Mouse (Mus musculus) macrophage (primary cell): ENCODE data around the gene Tmem38a. TPM values are rescaled to one million over a fixed set of nuclear protein-coding genes. Genes with fewer than 3 reads are reported as not detected.

Experiments
- H3K27ac ChIP-seq: fragments of 350-480 bp; formaldehyde crosslinking; 2 replicates; pipeline ENCODE4 v1.9.0; 2021
- H3K36me3 ChIP-seq: fragments of 350-480 bp; formaldehyde crosslinking; 2 replicates; pipeline ENCODE4 v1.9.0; 2021; ENCODE audit errors: inconsistent target
- H3K4me3 ChIP-seq: fragments of 350-480 bp; formaldehyde crosslinking; 2 replicates; pipeline ENCODE4 v1.9.0; 2021; ENCODE audit errors: inconsistent target
- H3K79me2 ChIP-seq: fragments of 350-480 bp; formaldehyde crosslinking; 2 replicates; pipeline ENCODE4 v1.9.0; 2021; ENCODE audit errors: inconsistent target
- WGBS: methylation state at CpG from one replicate; pipeline ENCODE4 v1.1.7; 2026; ENCODE audit warnings: inconsistent platforms; ENCODE audit not compliant: missing documents; 5-methylcytosine and 5-hydroxymethylcytosine counted together
- polyA plus RNA-seq: library from polyadenylated mRNA; stranded (reverse); fragments of 250-400 nt; gene quantifications from 3 replicates; pipeline ENCODE4 v1.2.4, GENCODE M21; 2018; ENCODE audit warnings: inconsistent platforms

Gene Tmem38a
- polyA plus RNA-seq, 1 experiment from 2014 or later: 2.2 TPM

DNA sequence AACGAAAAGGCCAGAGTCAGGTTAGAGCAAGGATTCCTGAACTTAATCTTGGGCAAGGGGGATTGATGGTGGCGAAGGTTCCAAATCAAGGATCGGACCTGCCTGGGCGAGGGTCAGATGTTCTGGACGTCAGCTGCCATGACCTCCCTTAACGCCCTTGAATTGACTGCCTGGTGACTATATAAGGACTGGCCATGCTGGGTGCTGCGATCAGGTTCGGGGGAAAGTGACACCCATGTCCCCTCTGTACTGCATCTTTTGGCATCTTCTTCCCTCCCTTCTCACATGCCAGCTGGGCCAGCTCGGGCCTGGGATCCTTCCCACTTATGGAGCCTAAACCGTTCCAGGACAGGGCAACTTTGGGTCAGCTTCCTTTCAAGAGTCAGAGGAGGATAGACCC lies 652 bp downstream of the Tmem38a start:
- peaks cover 17% of the 10 kb centered on the region; the same call in 1 of the 2 replicates for H3K36me3 ChIP-seq
- H3K27ac ChIP-seq: no peak overlapping the region
- 41% methylated on average over 10 of the region's 10 CpGs for WGBS
- H3K4me3 ChIP-seq: peak overlapping the region; percentile 79
- peaks cover 27% of the 10 kb centered on the region for H3K79me2 ChIP-seq

DNA sequence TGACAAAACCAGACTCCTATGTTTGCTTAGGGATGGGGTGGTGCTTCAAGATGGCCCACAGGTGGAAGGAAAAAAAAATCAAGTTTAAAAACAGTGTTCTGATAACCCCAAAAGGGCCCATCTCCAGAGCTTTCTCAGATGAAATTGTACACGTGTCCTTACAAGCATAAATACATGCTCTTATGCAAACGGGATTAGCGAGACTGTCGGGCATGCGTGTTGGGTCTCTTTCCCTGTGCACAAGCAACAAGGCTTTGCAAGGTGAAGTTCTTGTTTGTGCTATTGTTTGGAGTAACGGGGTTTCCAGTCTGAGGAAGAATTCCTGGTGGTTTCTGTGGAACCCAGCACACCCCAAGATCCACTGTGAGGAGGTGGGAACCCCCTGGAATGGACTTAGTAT lies 1.6 kb downstream of the Tmem38a start:
- Histone ChIP-seq H3K79me2 (peaks cover 21% of the 10 kb centered on the region), H3K4me3 (no peak overlapping the region), H3K27ac (no peak overlapping the region), H3K36me3 (peaks cover 7% of the 10 kb centered on the region; the same call in 1 of the 2 replicates)
- 95% methylated on average over 6 of the region's 6 CpGs for WGBS

DNA sequence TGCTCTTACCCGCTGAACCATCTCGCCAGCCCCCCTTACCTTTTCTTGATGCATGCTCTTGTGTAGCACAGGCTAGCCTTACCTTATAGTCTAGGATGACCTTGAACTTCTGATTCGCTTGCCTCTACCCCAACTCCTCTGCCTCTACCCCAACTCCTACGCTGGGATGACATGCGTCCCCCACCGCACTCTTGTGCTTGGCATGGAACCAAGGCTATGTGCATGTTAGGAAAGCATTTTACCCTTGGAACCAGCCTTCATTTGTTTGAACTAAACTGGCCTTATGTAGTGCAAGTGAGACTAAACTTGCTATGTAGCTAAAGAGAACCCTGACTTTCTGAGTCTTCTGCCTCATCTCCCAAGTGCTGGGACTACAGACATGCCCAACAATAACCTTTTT lies 4.1 kb downstream of the Tmem38a start:
- Histone ChIP-seq H3K79me2 (no peaks in the 10 kb centered on the region), H3K36me3 (no peaks in the 10 kb centered on the region), H3K27ac (no peak overlapping the region), H3K4me3 (no peak overlapping the region)
- WGBS: 98% methylated on average over 6 of the region's 6 CpGs

DNA sequence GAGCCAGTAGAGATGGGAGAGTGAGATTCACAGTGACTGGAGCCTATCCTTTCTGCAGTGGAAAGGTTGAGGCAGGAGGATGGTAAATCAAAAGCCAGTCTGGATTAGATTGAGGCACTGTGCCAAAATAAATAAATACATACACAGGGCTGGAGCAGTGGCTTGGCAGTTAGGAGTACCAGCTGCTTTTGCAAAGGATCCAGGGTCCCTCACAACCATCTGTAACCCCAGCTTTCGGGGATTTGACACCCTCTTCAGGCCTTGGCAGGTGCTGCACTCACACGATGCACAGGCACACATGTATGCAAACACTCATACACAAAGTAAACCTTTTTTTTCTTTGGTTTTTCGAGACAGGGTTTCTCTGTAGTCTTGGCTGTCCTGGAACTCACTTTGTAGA lies 5.4 kb downstream of the Tmem38a start:
- WGBS: 100% methylated on average over 3 of the region's 3 CpGs
- Histone ChIP-seq H3K27ac (no peak overlapping the region), H3K36me3 (no peaks in the 10 kb centered on the region), H3K79me2 (no peaks in the 10 kb centered on the region), H3K4me3 (no peak overlapping the region)

DNA sequence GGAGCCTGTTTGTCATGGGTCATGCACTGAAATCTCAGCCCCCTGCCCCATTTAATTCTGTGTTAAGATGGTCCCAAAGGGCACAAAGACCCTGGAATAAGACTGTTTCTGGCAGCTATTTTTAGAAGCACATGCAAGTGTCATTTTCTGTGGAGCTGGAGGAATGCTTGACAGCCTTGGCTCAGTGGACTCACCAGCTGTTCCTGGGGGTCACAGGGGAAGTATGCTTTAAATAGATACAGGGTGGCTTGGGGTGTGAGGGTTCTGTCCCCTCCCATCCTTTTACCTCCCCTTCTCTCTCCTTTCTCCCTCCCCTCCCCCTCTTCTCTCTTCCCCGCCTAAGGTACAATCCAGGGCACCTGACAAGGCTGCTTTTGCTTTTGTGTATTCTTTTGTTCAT lies 6.1 kb downstream of the Tmem38a start:
- H3K4me3 ChIP-seq: no peak overlapping the region
- H3K79me2 ChIP-seq: no peaks in the 10 kb centered on the region
- H3K27ac ChIP-seq: no peak overlapping the region
- WGBS: 100% methylated on average over 1 of the region's 1 CpGs
- no peaks in the 10 kb centered on the region for H3K36me3 ChIP-seq

DNA sequence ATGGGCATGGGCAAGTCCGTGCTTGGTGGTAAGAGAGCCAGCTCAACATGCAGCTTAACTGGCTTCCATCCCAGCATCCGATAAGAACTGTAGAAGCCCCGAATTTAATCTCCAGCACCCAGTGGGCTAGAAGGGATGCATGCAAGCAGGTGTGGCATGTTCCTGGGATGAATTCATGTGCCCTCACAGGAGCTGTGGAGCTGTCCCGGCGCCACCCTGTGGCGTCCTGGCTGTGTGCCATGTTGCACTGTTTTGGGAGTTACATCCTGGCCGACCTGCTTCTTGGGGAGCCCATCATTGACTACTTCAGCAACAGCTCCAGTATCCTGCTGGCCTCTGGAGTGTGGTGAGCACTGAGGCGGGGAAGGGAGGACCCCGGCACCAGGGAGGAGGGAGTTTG lies 7.5 kb downstream of the Tmem38a start:
- WGBS: 86% methylated on average over 9 of the region's 9 CpGs
- Histone ChIP-seq H3K79me2 (no peaks in the 10 kb centered on the region), H3K36me3 (no peaks in the 10 kb centered on the region), H3K4me3 (no peak overlapping the region), H3K27ac (no peak overlapping the region)

DNA sequence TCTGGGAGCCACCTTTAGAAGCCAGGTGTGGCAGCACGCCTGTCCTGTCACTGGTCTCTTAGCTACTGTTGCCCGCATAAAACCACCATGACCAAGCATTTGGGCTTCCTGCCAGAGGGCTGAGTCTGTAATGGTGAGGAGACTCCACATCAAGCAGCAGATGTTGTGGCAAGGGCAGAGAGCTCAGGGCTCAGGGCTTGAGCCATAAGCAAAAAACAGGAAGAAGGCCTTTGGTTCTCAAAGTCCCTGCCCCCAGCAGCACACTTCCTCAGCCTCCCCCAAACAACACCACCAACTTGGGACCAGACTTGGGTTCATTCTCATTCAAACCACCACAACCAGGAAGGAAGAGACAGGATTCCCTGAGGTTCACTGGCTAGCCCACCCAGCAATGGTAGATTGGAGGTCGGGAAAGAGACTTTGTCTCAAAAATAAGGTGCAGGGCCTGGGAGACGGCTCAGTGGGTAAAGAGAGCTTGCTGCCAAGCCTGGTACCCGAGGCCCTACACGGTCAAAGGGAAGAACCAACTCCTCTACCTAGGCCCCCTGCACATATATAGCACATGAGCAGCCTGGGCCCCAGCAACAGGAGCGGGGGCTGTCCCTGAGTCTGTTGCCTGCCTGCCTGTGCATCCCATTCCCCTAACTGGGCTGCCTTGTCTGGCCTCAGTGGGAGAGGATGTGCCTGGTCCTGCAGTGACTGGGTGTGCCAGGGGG lies 11.4 kb downstream of the Tmem38a start:
- Histone ChIP-seq H3K27ac (peak overlapping the region; percentile 75), H3K4me3 (no peak overlapping the region), H3K79me2 (no peaks in the 10 kb centered on the region), H3K36me3 (no peaks in the 10 kb centered on the region)
- WGBS: 13% methylated on average over 7 of the region's 7 CpGs

DNA sequence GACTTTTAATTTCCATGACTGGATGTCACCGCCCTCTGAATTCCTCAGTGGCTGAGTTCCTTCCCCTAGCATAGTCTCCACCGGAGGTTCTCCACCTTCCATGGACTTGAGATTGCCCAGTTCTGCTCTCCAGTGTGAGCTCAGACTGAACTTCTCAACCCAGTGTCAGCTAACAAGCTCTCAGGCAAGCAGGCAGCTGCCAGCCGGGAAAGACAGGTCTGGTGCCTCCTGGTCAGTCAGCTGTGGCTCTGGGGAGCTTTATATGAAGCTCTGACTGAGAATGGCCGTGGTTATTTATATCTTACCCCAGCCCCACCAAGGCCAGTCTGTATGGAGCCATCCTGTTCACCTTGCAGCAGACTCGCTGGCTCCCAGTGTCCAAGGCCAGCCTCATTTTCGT lies 12.5 kb downstream of the Tmem38a start:
- 80% methylated on average over 6 of the region's 6 CpGs for WGBS
- H3K27ac ChIP-seq: no peak overlapping the region

DNA sequence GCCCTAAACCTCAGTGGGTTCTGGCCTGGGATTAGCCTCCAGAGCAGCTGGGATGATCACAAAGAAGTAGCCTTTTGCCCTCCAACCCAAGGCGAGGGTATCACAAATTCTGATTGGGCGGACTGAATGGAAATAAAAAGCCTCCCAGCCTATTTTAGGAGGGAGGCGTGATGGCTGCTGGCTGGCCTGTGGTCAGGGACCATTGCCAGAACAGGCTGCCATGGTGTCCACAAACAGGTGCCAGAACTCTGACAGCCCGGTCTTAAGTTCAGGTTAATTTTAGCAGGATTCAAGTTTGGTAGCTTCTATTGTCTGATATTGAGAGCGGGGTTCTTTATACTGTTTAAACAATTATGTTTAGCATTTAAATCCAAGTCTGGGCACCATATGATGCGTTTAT lies 16.0 kb downstream of the Tmem38a start:
- no peaks in the 10 kb centered on the region for H3K36me3 ChIP-seq
- no peak overlapping the region for H3K27ac ChIP-seq
- 68% methylated on average over 6 of the region's 6 CpGs for WGBS
- no peaks in the 10 kb centered on the region for H3K79me2 ChIP-seq
- H3K4me3 ChIP-seq: no peak overlapping the region

More for the DNA sequence above, 12.5 kb downstream of the Tmem38a start:
- Histone ChIP-seq H3K79me2 (no peaks in the 10 kb centered on the region), H3K36me3 (no peaks in the 10 kb centered on the region), H3K4me3 (no peak overlapping the region)

DNA sequence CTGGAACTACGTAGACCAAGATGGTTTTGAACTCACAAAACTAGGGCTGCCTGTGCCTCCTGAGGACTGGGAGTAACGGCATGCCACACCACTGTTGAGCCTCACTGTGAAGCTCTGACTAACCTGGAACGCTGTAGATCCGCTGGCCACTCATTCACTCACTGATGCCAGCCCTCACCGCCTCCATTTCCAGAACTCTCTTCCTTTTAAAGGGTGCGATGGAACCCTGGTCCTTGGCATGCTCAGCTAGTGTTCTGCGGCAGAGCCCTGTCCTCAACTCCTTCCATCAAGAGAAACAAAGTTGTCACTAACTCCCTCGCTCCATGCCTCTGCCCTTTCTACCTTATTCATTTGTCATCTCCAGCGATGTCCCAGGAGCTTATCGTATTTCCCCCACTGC lies 17.0 kb downstream of the Tmem38a start:
- Histone ChIP-seq H3K36me3 (no peaks in the 10 kb centered on the region), H3K27ac (no peak overlapping the region), H3K4me3 (no peak overlapping the region), H3K79me2 (no peaks in the 10 kb centered on the region)
- 93% methylated on average over 10 of the region's 10 CpGs for WGBS

DNA sequence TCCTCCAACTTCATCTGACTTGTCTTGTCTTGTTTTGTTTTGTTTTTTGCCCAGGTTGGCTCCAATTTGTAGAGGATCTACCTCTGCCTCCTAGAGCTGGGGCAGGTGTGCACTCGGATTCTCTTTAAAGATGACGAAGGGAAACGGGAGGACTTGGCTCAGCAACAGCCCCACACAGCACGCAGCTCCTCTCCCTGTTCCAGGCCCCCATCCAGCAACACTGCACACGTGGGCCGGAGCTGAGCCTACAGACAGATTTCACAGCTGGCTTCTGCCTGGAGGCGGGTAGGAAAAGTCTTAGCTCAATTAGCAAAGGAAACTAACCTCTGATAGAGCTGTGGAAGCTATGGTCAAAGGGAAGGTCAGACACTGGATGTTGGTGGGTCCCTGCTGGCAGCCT lies 17.4 kb downstream of the Tmem38a start:
- Histone ChIP-seq H3K79me2 (no peaks in the 10 kb centered on the region), H3K4me3 (no peak overlapping the region)
- 98% methylated on average over 7 of the region's 7 CpGs for WGBS

DNA sequence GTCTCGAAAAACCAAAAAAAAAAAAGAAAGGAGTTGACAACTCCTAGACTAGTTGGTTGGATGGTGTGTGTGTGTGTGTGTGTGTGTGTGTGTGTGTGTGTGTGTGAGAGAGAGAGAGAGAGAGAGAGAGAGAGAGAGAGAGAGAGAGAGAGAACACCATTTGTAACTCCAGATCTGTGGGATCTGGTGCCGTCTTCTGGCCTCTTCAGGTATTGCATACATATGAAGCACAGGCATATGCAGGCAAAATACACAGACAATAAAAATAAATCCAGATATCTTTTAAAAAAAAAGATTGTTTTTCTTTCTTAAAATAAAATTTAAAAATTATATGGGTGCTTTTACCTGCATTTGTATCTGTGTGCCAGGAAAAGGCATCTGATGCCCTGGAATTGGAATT lies 18.3 kb downstream of the Tmem38a start:
- H3K36me3 ChIP-seq: no peaks in the 10 kb centered on the region
- 60% methylated on average over 1 of the region's 2 CpGs for WGBS
- H3K4me3 ChIP-seq: no peak overlapping the region
- H3K27ac ChIP-seq: no peak overlapping the region
- no peaks in the 10 kb centered on the region for H3K79me2 ChIP-seq

More for the DNA sequence above, 17.4 kb downstream of the Tmem38a start:
- Histone ChIP-seq H3K27ac (no peak overlapping the region), H3K36me3 (no peaks in the 10 kb centered on the region)

Other genes starting within 250 kb of the Tmem38a start
- 36.4 to 53.4 TPM (median 39.6 TPM) in 3 replicates for gene Eps15l1, start 150.6 kb upstream of the Tmem38a start, polyA plus RNA-seq
- gene Calr3, start 128.2 kb upstream of the Tmem38a start, polyA plus RNA-seq: 0.50 to 0.60 TPM (median 0.58 TPM) in 3 replicates
- gene 1700030K09Rik, start 128.2 kb upstream of the Tmem38a start, polyA plus RNA-seq: 2.4 to 5.8 TPM (median 3.0 TPM) in 3 replicates
- gene Cherp, start 96.8 kb upstream of the Tmem38a start, polyA plus RNA-seq: 41.2 to 67.1 TPM (median 44.9 TPM) in 3 replicates
- 31.9 to 35.0 TPM (median 32.6 TPM) in 3 replicates for gene Slc35e1, start 79.4 kb upstream of the Tmem38a start, polyA plus RNA-seq
- gene Med26, start 23.8 kb upstream of the Tmem38a start, polyA plus RNA-seq: 4.4 to 5.6 TPM (median 4.6 TPM) in 3 replicates
- 16.5 to 43.2 TPM (median 39.1 TPM) in 3 replicates for gene Smim7, start 967 bp upstream of the Tmem38a start, polyA plus RNA-seq
- gene Nwd1, start 74.7 kb downstream of the Tmem38a start, polyA plus RNA-seq: 0.06 to 0.09 TPM (median 0.06 TPM) in 3 replicates
- 108 to 154 TPM (median 139 TPM) in 3 replicates for gene Sin3b, start 151.2 kb downstream of the Tmem38a start, polyA plus RNA-seq
- gene F2rl3, start 189.8 kb downstream of the Tmem38a start, polyA plus RNA-seq: not detected in 3 replicates